Mouse (Mus musculus) frontal cortex, adult (tissue): Measurements from ENCODE around the gene Pcdh10.

Experiments used
- ATAC-seq: cut with Nextera tagmentation; 2 replicates; pipeline ENCODE4 v1.9.2; 2017; ENCODE audit warnings: mild to moderate bottlenecking, moderate library complexity, mixed read lengths; ENCODE audit not compliant: low TSS enrichment

Gene Pcdh10

DNA sequence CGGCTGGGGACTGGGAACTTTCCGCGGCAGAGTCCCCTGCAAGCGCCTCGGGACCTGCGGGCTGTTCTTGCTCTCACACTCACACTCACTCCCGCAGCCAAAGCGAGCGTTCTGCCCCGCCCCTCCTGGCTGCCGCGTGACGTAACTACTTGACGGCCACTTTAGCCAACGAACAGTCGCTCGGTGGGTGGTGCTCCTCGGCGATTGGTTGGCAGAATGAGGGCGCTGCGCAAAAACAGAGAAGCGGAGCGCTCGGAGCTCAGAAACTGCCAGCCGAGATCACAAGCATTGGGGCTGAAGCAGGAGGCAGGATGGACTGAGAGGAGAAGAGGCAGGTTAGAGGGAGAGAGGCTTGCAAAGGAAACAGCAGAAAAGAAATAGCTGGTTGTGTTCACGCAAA is at the start of gene Pcdh10:
Gene Pcdh10 (plus strand): TSS at position 254 of the 400 bp plus-strand sequence.
- peak; percentile 72 for ATAC-seq

GRCm38 (mm10) chr3:45355919-45356318 is 22.3 kb upstream of the Pcdh10 start:
- no peak for ATAC-seq

GRCm38 (mm10) chr3:45368952-45369351 is 9.2 kb upstream of the Pcdh10 start:
- ATAC-seq = no peak

DNA sequence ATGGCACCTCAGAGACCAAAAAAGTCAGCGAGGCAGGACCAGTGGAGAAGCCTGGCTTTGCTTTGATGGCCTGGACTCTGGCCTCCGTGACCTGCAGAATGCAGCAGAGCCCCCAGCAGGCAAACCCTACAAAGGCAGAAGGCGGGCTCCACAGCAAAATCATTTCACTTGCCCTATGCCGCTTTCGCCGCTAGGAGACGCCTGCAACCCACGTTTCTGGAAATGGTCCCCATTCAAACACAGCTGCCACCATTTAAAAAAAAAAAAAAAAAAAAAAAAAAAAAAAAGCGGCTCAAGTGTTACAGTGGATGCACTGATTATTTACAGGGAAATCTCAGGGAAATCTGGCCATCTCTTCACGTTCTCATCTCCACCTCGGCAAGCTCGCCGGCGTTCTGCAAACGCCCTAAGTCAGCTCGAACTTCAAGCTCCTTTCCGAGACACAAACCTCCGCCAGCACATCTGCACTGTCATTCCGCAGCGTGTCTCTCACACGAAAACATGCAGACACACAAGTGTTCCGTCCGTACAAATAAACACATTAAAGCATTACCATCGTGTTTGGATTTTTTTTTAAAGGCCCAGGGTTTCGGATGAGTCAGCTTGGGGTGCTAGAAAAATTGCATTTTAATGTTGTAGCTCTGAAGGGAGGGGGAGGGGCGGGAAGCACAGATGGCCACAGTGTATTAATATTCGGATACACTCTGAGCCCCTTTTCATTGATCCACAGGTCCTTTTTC is 2.3 kb upstream of the Pcdh10 start:
- ATAC-seq = 0 out of 2 replicates have a peak, but pooled peaks have one; percentile 7

- no peak for ATAC-seq
Observed at GRCm38 (mm10) chr3:45376501-45377390, 1.5 kb upstream of the Pcdh10 start.

- peak; percentile 1; the same call in 1 of the 2 replicates for ATAC-seq
Observed at GRCm38 (mm10) chr3:45377391-45377998, 703 bp upstream of the Pcdh10 start.

GRCm38 (mm10) chr3:45379541-45379971 is 1.4 kb downstream of the Pcdh10 start:
- ATAC-seq = no peak

- ATAC-seq = peak; percentile 0; the same call in 1 of the 2 replicates
Observed at GRCm38 (mm10) chr3:45379972-45380761, 2.0 kb downstream of the Pcdh10 start.

DNA sequence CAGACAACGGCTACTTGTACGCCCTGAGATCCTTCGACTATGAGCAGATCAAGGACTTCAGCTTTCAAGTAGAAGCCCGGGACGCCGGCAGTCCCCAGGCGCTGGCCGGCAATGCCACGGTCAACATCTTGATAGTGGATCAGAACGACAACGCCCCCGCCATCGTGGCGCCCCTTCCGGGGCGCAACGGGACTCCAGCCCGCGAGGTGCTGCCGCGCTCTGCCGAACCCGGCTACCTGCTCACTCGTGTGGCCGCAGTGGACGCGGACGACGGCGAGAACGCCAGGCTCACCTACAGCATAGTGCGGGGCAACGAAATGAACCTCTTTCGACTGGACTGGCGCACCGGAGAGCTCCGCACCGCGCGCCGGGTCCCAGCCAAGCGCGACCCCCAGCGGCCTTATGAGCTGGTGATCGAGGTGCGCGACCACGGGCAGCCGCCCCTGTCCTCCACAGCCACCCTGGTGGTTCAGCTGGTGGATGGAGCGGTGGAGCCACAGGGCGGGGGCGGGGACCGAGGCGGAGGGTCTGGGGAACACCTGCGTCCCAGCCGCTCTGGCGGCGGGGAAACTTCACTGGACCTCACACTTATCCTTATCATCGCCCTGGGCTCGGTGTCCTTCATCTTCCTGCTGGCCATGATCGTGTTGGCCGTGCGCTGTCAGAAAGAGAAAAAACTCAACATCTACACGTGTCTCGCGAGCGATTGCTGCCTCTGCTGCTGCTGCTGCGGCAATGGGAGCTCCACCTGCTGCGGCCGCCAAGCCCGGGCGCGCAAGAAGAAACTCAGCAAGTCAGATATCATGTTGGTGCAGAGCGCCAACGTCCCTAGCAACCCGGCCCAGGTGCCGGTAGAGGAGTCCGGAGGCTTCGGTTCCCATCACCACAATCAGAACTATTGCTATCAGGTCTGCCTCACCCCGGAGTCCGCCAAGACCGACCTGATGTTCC is 2.9 kb downstream of the Pcdh10 start:
- ATAC-seq = 0 out of 2 replicates have a peak, but pooled peaks have one; percentile 0

DNA sequence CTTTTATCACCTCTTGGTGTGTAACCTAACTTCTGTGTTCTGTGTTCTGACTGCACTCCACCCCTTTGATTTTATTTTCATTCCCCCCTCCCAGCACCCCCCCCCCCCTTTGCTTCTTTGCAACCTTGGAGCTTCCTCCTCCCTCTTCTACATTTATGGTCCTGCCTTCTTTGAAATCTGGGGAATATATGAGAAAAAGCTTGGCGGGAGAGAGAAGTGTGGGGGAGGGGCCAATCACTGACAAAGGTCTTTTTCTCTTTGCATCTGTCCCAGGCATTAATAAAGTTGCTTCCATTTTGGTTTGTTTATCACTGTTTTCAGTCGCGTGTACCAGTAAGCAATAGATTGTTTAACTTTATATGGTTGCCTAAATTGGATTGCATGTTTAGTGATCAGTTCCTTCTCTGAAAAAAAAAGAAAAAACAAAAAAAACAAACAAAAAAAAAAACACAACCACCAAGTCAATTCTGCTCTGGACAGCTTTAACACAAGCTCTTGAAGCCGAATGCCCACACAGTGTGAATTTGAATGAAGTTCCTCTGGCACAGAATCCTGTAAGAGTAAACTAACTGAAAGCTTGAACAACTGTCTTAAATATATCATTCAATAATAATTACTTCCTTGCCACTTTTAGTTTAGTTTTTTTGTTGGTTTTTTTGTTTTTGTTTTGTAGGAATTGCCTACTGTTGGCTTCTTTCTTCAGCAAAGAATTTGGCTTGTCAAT is 4.0 kb downstream of the Pcdh10 start:
- no peak for ATAC-seq

GRCm38 (mm10) chr3:45383831-45384230 is 5.6 kb downstream of the Pcdh10 start:
- no peak for ATAC-seq

DNA sequence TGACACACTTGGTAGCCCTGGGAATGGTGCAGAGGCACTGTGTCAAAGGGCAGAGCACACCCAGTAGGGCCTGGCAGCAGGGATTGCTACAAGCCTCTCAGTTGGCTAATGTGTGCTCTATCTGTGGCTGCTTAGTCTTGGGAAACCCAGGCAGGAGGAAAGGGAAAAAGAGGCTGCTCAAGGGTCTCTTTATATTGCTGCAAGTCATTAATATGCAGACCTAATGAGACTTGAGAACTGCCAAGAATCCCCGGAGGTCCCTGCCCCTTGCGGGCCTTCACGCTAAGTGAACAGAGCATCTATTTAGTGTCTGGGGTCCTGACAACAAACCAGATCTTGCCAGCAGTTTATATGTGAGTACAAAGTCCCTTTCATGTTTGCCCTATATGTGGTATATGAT is 6.8 kb downstream of the Pcdh10 start:
- 0 out of 2 replicates have a peak, but pooled peaks have one; percentile 17 for ATAC-seq

DNA sequence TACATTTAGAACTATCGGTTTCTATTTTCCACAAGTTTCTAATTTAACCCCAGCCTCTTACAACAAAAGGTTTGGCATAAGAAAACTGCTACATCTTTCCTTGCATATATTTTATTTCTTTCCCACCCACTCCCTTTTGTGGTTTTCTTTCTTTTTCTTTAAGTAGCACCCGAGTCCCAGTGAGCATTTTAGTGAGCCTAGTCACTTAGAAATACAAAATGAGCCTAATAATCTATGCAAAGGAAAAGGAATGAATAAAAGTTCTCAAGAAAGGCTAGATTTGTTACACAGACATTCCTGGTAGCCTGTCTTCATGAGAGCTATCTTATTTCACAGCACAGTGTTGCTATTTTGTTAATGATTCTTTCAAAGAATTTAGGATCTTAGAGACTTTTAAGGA is 7.3 kb downstream of the Pcdh10 start:
- ATAC-seq = no peak

GRCm38 (mm10) chr3:45386512-45386911 is 8.3 kb downstream of the Pcdh10 start:
- ATAC-seq = no peak

DNA sequence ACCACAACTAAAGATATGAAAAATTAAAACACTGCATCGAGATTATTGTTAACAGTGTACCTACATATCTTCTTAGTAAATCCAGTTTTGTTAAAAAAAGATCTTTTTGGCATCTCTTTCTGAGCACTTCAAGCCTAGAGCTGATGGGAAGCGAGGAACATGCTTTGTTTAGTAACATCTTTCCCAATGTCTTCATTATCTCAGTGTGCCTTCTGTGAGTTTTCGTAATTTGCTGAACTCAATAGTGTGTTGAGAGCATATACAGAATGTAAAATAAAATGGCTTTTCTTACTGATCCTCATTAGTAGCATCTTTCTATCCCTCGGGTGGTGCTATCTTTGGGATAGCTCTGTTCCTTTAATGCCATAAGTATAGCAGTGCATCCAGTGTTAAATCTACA is 18.9 kb downstream of the Pcdh10 start:
- ATAC-seq = peak; percentile 91

DNA sequence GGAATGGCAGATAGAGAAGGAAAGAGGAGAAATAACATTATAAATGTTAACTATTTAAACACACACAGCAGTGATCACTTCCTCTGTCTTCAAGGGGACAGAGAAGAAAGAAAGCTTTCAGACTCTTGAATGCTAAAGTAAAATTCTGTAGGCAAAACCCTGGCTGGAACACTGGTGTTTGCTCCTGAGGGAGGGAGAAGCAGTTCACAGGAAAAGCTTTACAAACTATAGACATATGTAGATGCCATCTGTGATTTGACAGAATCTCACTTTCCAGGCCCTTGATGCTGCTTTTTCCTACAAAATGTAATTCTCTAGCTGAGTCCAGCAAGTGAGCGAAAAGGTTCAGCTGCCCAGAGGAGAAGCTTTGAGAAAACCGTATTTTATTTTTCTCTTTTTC is 25.0 kb downstream of the Pcdh10 start:
- peak; percentile 91 for ATAC-seq

GRCm38 (mm10) chr3:45431691-45432090 is 53.5 kb downstream of the Pcdh10 start:
- no peak for ATAC-seq

GRCm38 (mm10) chr3:45432172-45432765 is 54.1 kb downstream of the Pcdh10 start:
- peak; percentile 90 for ATAC-seq
